Mouse (Mus musculus): ENCODE data around the gene Itsn1. TPM values are rescaled to one million over a fixed set of nuclear protein-coding genes. Genes with fewer than 3 reads are reported as not detected.

Itsn1 gene
- polyA plus RNA-seq, 1 experiment from 2014 or later = 9.7 TPM

GRCm38 (mm10) chr16:91862836-91863235, 133.8 kb downstream of the Itsn1 start:
- H3K9ac ChIP-seq (replicated peaks; ENCODE audit: low read depth) = no peak overlapping the region
- WGBS = 62% methylated on average over 7 of the region's 7 CpGs
- peaks cover 11% of the 10 kb centered on the region; the same call in 1 of the 2 replicates for H3K4me1 ChIP-seq (ENCODE audit: insufficient read depth, low read depth, low read length)
- no peaks in the 10 kb centered on the region for H3K27me3 ChIP-seq (replicated peaks; ENCODE audit: insufficient read depth, low read length)
- no peaks in the 10 kb centered on the region for H3K36me3 ChIP-seq (ENCODE audit: insufficient read depth, low read length)
- ATAC-seq = 0 out of 2 replicates have a peak, but pooled peaks have one; percentile 15
- H3K9me3 ChIP-seq (ENCODE audit: low read length) = no peaks in the 10 kb centered on the region
- DNase-seq (ENCODE audit: low spot score) = no peak
- H3K4me3 ChIP-seq (ENCODE audit: low read depth, low read length) = no peak overlapping the region
- H3K27ac ChIP-seq (ENCODE audit: low read length) = no peak overlapping the region
- TF ChIP-seq EP300 (IDR thresholded peaks at IDR 0.05) (no peak), CTCF (IDR thresholded peaks at IDR 0.05) (no peak)
- H3K4me2 ChIP-seq (replicated peaks; ENCODE audit: low read depth, low read length) = no peak overlapping the region

GRCm38 (mm10) chr16:91864646-91865332, 135.7 kb downstream of the Itsn1 start:
- Histone ChIP-seq H3K4me3 (ENCODE audit: low read depth, low read length) (no peak overlapping the region), H3K4me2 (replicated peaks; ENCODE audit: low read depth, low read length) (no peak overlapping the region), H3K27me3 (replicated peaks; ENCODE audit: insufficient read depth, low read length) (no peaks in the 10 kb centered on the region), H3K4me1 (ENCODE audit: insufficient read depth, low read depth, low read length) (peaks cover 11% of the 10 kb centered on the region; the same call in 1 of the 2 replicates), H3K27ac (ENCODE audit: low read length) (0 out of 2 replicates have a peak overlapping the region, but pooled peaks have one; percentile 32), H3K9ac (replicated peaks; ENCODE audit: low read depth) (no peak overlapping the region), H3K36me3 (ENCODE audit: insufficient read depth, low read length) (no peaks in the 10 kb centered on the region), H3K9me3 (ENCODE audit: low read length) (no peaks in the 10 kb centered on the region)
- DNase-seq (ENCODE audit: low spot score) (no peak), ATAC-seq (peak; percentile 8; the same call in 1 of the 2 replicates)
- 56% methylated on average over 10 of the region's 10 CpGs for WGBS
- TF ChIP-seq CTCF (IDR thresholded peaks at IDR 0.05) = no peak

- no peak overlapping the region for H3K4me3 ChIP-seq (ENCODE audit: low read depth, low read length)
- peaks cover 8% of the 10 kb centered on the region; the same call in 1 of the 2 replicates for H3K4me1 ChIP-seq (ENCODE audit: insufficient read depth, low read depth, low read length)
- WGBS = 62% methylated on average over 7 of the region's 7 CpGs
- H3K9ac ChIP-seq (replicated peaks; ENCODE audit: low read depth) = no peak overlapping the region
- no peaks in the 10 kb centered on the region for H3K27me3 ChIP-seq (replicated peaks; ENCODE audit: insufficient read depth, low read length)
- H3K4me2 ChIP-seq (replicated peaks; ENCODE audit: low read depth, low read length) = no peak overlapping the region
- DNase-seq (ENCODE audit: low spot score) = no peak
- TF ChIP-seq EP300 (IDR thresholded peaks at IDR 0.05) (no peak), CTCF (IDR thresholded peaks at IDR 0.05) (peak; percentile 39)
- 0 out of 2 replicates have a peak overlapping the region, but pooled peaks have one; percentile 32 for H3K27ac ChIP-seq (ENCODE audit: low read length)
- 0 out of 2 replicates have a peak, but pooled peaks have one; percentile 16 for ATAC-seq
- no peaks in the 10 kb centered on the region for H3K9me3 ChIP-seq (ENCODE audit: low read length)
- no peaks in the 10 kb centered on the region for H3K36me3 ChIP-seq (ENCODE audit: insufficient read depth, low read length)
These were observed 136.6 kb downstream of the Itsn1 start for GRCm38 (mm10) chr16:91865570-91866257.

- 88% methylated on average over 5 of the region's 5 CpGs for WGBS
- H3K36me3 ChIP-seq (ENCODE audit: insufficient read depth, low read length) = no peaks in the 10 kb centered on the region
- H3K27ac ChIP-seq (ENCODE audit: low read length) = no peak overlapping the region
- H3K4me3 ChIP-seq (ENCODE audit: low read depth, low read length) = no peak overlapping the region
- ATAC-seq = no peak
- no peak overlapping the region for H3K9ac ChIP-seq (replicated peaks; ENCODE audit: low read depth)
- DNase-seq (ENCODE audit: low spot score) = no peak
- no peaks in the 10 kb centered on the region for H3K9me3 ChIP-seq (ENCODE audit: low read length)
- no peak for TF ChIP-seq CTCF (IDR thresholded peaks at IDR 0.05)
- no peak for TF ChIP-seq EP300 (IDR thresholded peaks at IDR 0.05)
- H3K4me1 ChIP-seq (ENCODE audit: insufficient read depth, low read depth, low read length) = 0 out of 2 replicates have a peak, but pooled peaks cover 5% of the 10 kb centered on the region
- H3K27me3 ChIP-seq (replicated peaks; ENCODE audit: insufficient read depth, low read length) = no peaks in the 10 kb centered on the region
- no peak overlapping the region for H3K4me2 ChIP-seq (replicated peaks; ENCODE audit: low read depth, low read length)
These were observed 137.2 kb downstream of the Itsn1 start for GRCm38 (mm10) chr16:91866258-91866634.

GRCm38 (mm10) chr16:91867672-91868071, 138.6 kb downstream of the Itsn1 start:
- WGBS = 88% methylated on average over 8 of the region's 8 CpGs
- Histone ChIP-seq H3K9me3 (ENCODE audit: low read length) (no peaks in the 10 kb centered on the region), H3K4me2 (replicated peaks; ENCODE audit: low read depth, low read length) (no peak overlapping the region), H3K27ac (ENCODE audit: low read length) (no peak overlapping the region), H3K9ac (replicated peaks; ENCODE audit: low read depth) (no peak overlapping the region), H3K27me3 (replicated peaks; ENCODE audit: insufficient read depth, low read length) (no peaks in the 10 kb centered on the region), H3K4me1 (ENCODE audit: insufficient read depth, low read depth, low read length) (0 out of 2 replicates have a peak, but pooled peaks cover 1% of the 10 kb centered on the region), H3K36me3 (ENCODE audit: insufficient read depth, low read length) (no peaks in the 10 kb centered on the region), H3K4me3 (ENCODE audit: low read depth, low read length) (no peak overlapping the region)
- TF ChIP-seq EP300 (IDR thresholded peaks at IDR 0.05) (no peak), CTCF (IDR thresholded peaks at IDR 0.05) (no peak)
- ATAC-seq = no peak
- no peak for DNase-seq (ENCODE audit: low spot score)
